In the genomic region with DNA sequence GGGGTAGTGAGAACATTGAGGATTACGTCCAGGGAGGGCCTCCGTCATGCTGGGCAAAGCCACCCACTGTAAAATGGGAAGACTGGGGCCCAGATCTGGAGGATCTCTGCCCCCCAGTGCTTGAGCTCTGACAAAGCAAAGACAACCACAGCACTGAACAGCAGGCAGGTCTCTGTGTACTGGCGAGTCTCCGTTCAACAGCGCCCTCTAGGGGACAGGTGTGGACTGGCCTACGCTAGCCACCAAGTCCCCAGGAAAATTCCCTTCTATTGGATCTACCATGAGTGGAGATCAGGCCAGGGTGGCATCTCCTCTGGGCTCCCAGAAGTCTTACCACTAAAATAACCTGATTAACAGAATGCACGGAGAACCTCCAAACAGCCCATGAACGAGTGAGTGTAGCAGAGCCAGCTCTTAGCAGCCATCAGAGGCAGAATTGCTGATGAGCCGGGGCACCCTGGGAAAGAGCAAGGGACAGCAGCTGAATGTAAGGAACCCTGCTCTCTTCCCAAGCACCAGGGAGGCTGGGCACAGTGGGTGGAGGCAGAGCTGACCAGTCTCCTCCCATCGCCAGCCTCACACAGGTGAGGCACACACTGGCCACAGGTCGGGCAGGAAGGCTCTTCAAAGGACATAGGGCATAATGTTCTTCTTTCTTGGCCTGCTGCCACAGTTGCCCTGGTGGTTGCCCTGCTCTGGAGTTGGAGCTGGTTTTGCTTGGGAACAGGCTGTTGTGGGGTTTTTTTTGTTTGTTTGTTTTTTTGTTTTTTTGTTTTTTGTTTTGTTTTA, we compare ENCODE assay signal across 9 mouse cellular contexts. TPM values are rescaled to one million over a fixed set of nuclear protein-coding genes. Genes with fewer than 3 reads are reported as not detected.
DNase-seq lines count a peak whose midpoint lies in the region; ATAC-seq and TF ChIP-seq lines count a peak whose summit lies in the region.
"Had no signal": no experiment of that assay in that cellular context is flagged by ENCODE, and none has a peak within 500 bp of the region (broad histone marks: within the 10 kb centered on the region; RNA-seq: fewer than 3 reads in every experiment).

No protein-coding gene starts in this region.

- no peak overlapping the region for H3K9ac ChIP-seq in embryonic facial prominence, embryonic 14.5 days (ENCODE audit: low read depth, low read length)

- H3K27ac ChIP-seq in gastrocnemius, adult 2 months: no peak overlapping the region
- H3K27ac ChIP-seq in embryonic facial prominence, embryonic 14.5 days (replicated peaks; ENCODE audit: low read depth, low read length): no peak overlapping the region

- ATAC-seq in embryonic facial prominence, embryonic 14.5 days (ENCODE audit: low read depth): peak; percentile 44; the same call in 1 of the 2 replicates

- H3K27me3 ChIP-seq in embryonic facial prominence, embryonic 14.5 days (replicated peaks; ENCODE audit: control insufficient read depth, insufficient read depth, low read length): no peaks in the 10 kb centered on the region

- DNase-seq in gastrocnemius, adult 2 months: peak; percentile 53
- DNase-seq in gastrocnemius, postnatal 4 days (ENCODE audit: low spot score in 2 of 2): no peak
- peak; percentile 49 for DNase-seq in A20 (ENCODE audit: low read depth, low spot score)
- peak; percentile 35 for DNase-seq in adrenal gland, postnatal 25 days
- peak; percentile 36 for DNase-seq in embryonic facial prominence, embryonic 14.5 days (ENCODE audit: low spot score)
- DNase-seq in left cerebral cortex, postnatal 25 days (ENCODE audit: low spot score in 2 of 2): peak; percentile 7 to 23
- DNase-seq in right cerebral cortex, adult 2 months (ENCODE audit: low spot score in 2 of 2): peak; percentile 32 to 37
- no peak for DNase-seq in layer of hippocampus, adult 9-10 months (ENCODE audit: low spot score)

- 31% methylated on average over 11 of the region's 11 CpGs for WGBS in embryonic facial prominence, embryonic 14.5 days

- peak; percentile 73 for TF ChIP-seq CTCF in gastrocnemius, adult 2 months (IDR thresholded peaks at IDR 0.05)

- H3K9me3 ChIP-seq in embryonic facial prominence, embryonic 14.5 days (ENCODE audit: control insufficient read depth, low read length): no peaks in the 10 kb centered on the region

- no peaks in the 10 kb centered on the region for H3K4me1 ChIP-seq in embryonic facial prominence, embryonic 14.5 days (ENCODE audit: control insufficient read depth, insufficient read depth, low read length)

- H3K4me3 ChIP-seq in gastrocnemius, adult 2 months: no peak overlapping the region
- no peak overlapping the region for H3K4me3 ChIP-seq in embryonic facial prominence, embryonic 14.5 days (ENCODE audit: low read depth, low read length)

- H3K36me3 ChIP-seq in embryonic facial prominence, embryonic 14.5 days (ENCODE audit: control insufficient read depth, insufficient read depth, low read length): no peaks in the 10 kb centered on the region

- intact Hi-C loops in gastrocnemius, adult 2 months (cut with DNase I): loop anchor here (5.0 kb wide), 1 partner anchor 35 kb away; the partner anchor contains the start of genes Acaa1b and Gm47289
- intact Hi-C loops in left cerebral cortex, postnatal 25 days (cut with DNase I): no loop called here

- no peak overlapping the region for H3K4me2 ChIP-seq in embryonic facial prominence, embryonic 14.5 days (ENCODE audit: low read depth, low read length)

RNA-seq across cellular contexts. Expression of gene Slc22a13, which starts 16.5 kb away (rescaled TPM):
- total RNA-seq in gastrocnemius, adult 2 months (2021): not detected
- total RNA-seq in gastrocnemius, postnatal 4 days (2021): not detected
- not detected in 2 replicates for total RNA-seq in adrenal gland, postnatal 25 days (2021)
- not detected in 2 replicates for polyA plus RNA-seq in embryonic facial prominence, embryonic 14.5 days (2014; fragmentation: Nextera tagmentation; extraction: Ambion mirVana)
- total RNA-seq in left cerebral cortex, postnatal 25 days (2021): not detected

RNA-seq across cellular contexts. Expression of gene Gm47289, which starts 33.4 kb away (rescaled TPM):
- not detected for total RNA-seq in gastrocnemius, adult 2 months (2021)
- not detected for total RNA-seq in gastrocnemius, postnatal 4 days (2021)
- not detected in 2 replicates for total RNA-seq in adrenal gland, postnatal 25 days (2021)
- polyA plus RNA-seq in embryonic facial prominence, embryonic 14.5 days (2014; fragmentation: Nextera tagmentation; extraction: Ambion mirVana): not detected in 2 replicates
- total RNA-seq in left cerebral cortex, postnatal 25 days (2021): not detected
- total RNA-seq: left cerebral cortex, adult 8-10 months had no signal

RNA-seq across cellular contexts. Expression of gene Acaa1b, which starts 35.5 kb away (rescaled TPM):
- total RNA-seq in gastrocnemius, adult 2 months (2021): under 1 TPM; 0.46 to 0.84 TPM
- 1 to 10 TPM; 1.6 to 4.6 TPM for total RNA-seq in gastrocnemius, postnatal 4 days (2021)
- total RNA-seq in adrenal gland, postnatal 25 days (2021): 10.8 and 12.1 TPM in 2 replicates
- polyA plus RNA-seq in embryonic facial prominence, embryonic 14.5 days (2014; fragmentation: Nextera tagmentation; extraction: Ambion mirVana): 1.9 and 2.6 TPM in 2 replicates
- 1 to 10 TPM; 1.3 to 1.9 TPM for total RNA-seq in left cerebral cortex, postnatal 25 days (2021)

Comparison
In these comparisons a context has a peak if more than half of its experiments do, and no peak if none do; other contexts are left out.
1. DNase-seq: peak in gastrocnemius, adult 2 months (single experiment), A20 (single experiment), adrenal gland, postnatal 25 days (single experiment), embryonic facial prominence, embryonic 14.5 days (single experiment), left cerebral cortex, postnatal 25 days (2 of 2) and right cerebral cortex, adult 2 months (2 of 2); none in gastrocnemius, postnatal 4 days (0 of 2) and layer of hippocampus, adult 9-10 months (single experiment).